Mouse (Mus musculus) brain, embryonic 14.5 days (tissue): ENCODE measurements at regions not wholly inside any gene's neighbourhood (a gene's known extent, or its start where the extent isn't known, plus 50 kb on each side); places are given as distances from the start of the nearest gene placed in this dataset.

Source experiments
- DNase-seq: peaks from one replicate; pipeline ENCODE4 v3.0.0-alpha.2; 2011; ENCODE audit warnings: low read depth
- CTCF ChIP-seq: fragments of 200-500 bp; IDR thresholded peaks from 2 replicates; pipeline ENCODE4 v1.5.1; 2012; ENCODE audit warnings: inconsistent platforms, mild to moderate bottlenecking, moderate library complexity, borderline replicate concordance; ENCODE audit not compliant: insufficient read depth, insufficient read length; ENCODE audit errors: extremely low read depth
- POLR2A ChIP-seq: fragments of 200-500 bp; IDR thresholded peaks from 2 replicates; pipeline ENCODE4 v1.6.1; 2012; ENCODE audit warnings: mild to moderate bottlenecking, inconsistent platforms, borderline replicate concordance; ENCODE audit not compliant: poor library complexity, insufficient read depth, insufficient read length, severe bottlenecking; ENCODE audit errors: extremely low read depth

DNA sequence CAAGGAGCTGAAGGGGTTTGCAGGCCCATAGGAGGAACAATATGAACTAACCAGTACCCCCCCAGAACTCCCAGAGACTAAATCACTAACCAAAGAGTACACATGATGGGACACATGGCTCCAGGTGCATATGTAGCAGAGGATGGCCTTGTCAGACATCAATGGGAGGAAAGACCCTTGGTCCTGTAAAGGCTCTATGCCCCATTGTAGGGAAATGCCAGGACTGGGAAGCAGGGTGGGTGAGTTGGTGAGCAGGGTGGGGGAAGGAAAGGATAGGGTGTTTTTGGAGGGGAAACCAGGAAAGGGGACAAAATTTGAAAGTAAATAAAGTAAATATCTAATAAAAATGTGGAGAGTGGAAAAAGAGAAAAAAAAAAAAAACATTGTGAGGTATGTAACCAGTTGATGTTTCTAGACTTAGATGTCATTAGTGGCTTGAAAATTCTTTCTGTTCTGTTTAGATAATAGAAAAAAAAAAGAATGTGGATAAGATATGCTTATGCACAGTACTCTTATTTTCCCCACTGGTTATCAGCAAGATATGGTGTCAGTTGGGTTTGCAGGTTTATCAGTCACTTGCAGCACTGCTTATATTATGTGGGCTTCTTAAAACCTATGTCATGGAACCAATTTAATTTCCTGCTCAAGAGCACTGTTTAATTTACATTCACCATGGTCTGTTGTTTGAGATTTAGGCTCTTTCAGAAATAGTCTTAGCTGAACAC lies 727.0 kb upstream of the Amot start:
- no peak for TF ChIP-seq POLR2A
- no peak for TF ChIP-seq CTCF
- DNase-seq, result peak; percentile 4

DNA sequence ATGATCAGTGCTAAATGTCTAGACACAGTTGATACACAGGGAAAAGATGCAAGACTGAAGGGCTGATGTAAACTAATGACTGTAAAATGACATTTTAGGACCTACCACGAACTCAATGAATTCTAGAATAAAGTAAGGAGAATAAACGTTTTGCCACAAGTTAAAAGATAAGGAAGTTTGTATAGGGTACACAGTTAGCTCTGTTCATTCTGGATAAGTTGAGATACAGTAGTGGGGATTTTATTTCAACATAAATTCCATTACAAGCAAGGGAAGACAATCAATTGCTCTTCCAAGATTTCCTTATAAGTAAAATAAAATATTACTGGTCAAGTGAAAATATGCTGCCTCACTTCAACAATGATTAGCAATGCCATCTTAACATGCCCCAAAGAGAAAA lies 727.8 kb upstream of the Amot start:
- no peak for TF ChIP-seq POLR2A
- TF ChIP-seq CTCF, result no peak
- DNase-seq, result no peak

- DNase-seq, result no peak
- TF ChIP-seq POLR2A (no peak), CTCF (no peak)
These were observed 706.6 kb upstream of the Htr2c start for GRCm38 (mm10) chrX:146255755-146256154.
